Mouse (Mus musculus): ENCODE data around the gene Daam1.
A peak's percentile ranks its signal among the peaks of the same experiment; 100 is the strongest.

Daam1 gene

GRCm38 (mm10) chr12:71830607-71831257 lies at the start of gene Daam1:
Gene Daam1 (plus strand): TSS chr12:71831078.
- peak; percentile 92 for DNase-seq

- peak; percentile 23 for DNase-seq
Measured at GRCm38 (mm10) chr12:71781220-71781619, 49.7 kb upstream of the Daam1 start.

- no peak for DNase-seq
Measured at GRCm38 (mm10) chr12:71783970-71784369, 46.9 kb upstream of the Daam1 start.

- DNase-seq = no peak
Measured at GRCm38 (mm10) chr12:71784666-71785255, 46.1 kb upstream of the Daam1 start.

GRCm38 (mm10) chr12:71786521-71786920 lies 44.4 kb upstream of the Daam1 start:
- no peak for DNase-seq

- no peak for DNase-seq
Measured at GRCm38 (mm10) chr12:71788791-71789190, 42.1 kb upstream of the Daam1 start.

GRCm38 (mm10) chr12:71790581-71790980 lies 40.3 kb upstream of the Daam1 start:
- DNase-seq = no peak

- DNase-seq = no peak
Measured at GRCm38 (mm10) chr12:71793114-71793513, 37.8 kb upstream of the Daam1 start.

GRCm38 (mm10) chr12:71795626-71796025 lies 35.3 kb upstream of the Daam1 start:
- DNase-seq = no peak

GRCm38 (mm10) chr12:71796517-71796916 lies 34.4 kb upstream of the Daam1 start:
- DNase-seq = no peak

- peak; percentile 24 for DNase-seq
Measured at GRCm38 (mm10) chr12:71807306-71807705, 23.6 kb upstream of the Daam1 start.

- DNase-seq = peak; percentile 11
Measured at GRCm38 (mm10) chr12:71808631-71809030, 22.2 kb upstream of the Daam1 start.

- DNase-seq = no peak
Measured at GRCm38 (mm10) chr12:71809550-71809949, 21.3 kb upstream of the Daam1 start.

GRCm38 (mm10) chr12:71812567-71812966 lies 18.3 kb upstream of the Daam1 start:
- DNase-seq = no peak

- no peak for DNase-seq
Measured at GRCm38 (mm10) chr12:71813251-71813650, 17.6 kb upstream of the Daam1 start.

GRCm38 (mm10) chr12:71813761-71814160 lies 17.1 kb upstream of the Daam1 start:
- no peak for DNase-seq

GRCm38 (mm10) chr12:71820094-71820493 lies 10.8 kb upstream of the Daam1 start:
- DNase-seq = no peak

- no peak for DNase-seq
Measured at GRCm38 (mm10) chr12:71821272-71821671, 9.6 kb upstream of the Daam1 start.

- DNase-seq = no peak
Measured at GRCm38 (mm10) chr12:71821743-71822142, 9.1 kb upstream of the Daam1 start.

- no peak for DNase-seq
Measured at GRCm38 (mm10) chr12:71824927-71825326, 6.0 kb upstream of the Daam1 start.

GRCm38 (mm10) chr12:71830139-71830538 lies 739 bp upstream of the Daam1 start:
- no peak for DNase-seq

GRCm38 (mm10) chr12:71831258-71832087 lies 595 bp downstream of the Daam1 start:
- peak; percentile 29 for DNase-seq

GRCm38 (mm10) chr12:71832225-71832624 lies 1.3 kb downstream of the Daam1 start:
- peak; percentile 76 for DNase-seq

GRCm38 (mm10) chr12:71834041-71834440 lies 3.2 kb downstream of the Daam1 start:
- DNase-seq = peak; percentile 50
